Mouse (Mus musculus) brown adipose tissue, adult 24 weeks (tissue): ENCODE results near the gene Arhgap5. TPM values are rescaled to one million over a fixed set of nuclear protein-coding genes. Genes with fewer than 3 reads are reported as not detected.
A peak's percentile ranks its signal among the peaks of the same experiment; 100 is the strongest.

Source experiments
- H3K27ac ChIP-seq: fragments of 200-500 bp; replicated peaks from 2 replicates; pipeline ENCODE4 v1.5.1; 2012; ENCODE audit warnings: low read depth, mild to moderate bottlenecking, low read length
- H3K4me1 ChIP-seq: fragments of 200-500 bp; 2 replicates; pipeline ENCODE4 v1.6.1; 2012; ENCODE audit warnings: low read length, mixed read lengths; ENCODE audit not compliant: control insufficient read depth, insufficient read depth, insufficient read length
- H3K4me3 ChIP-seq: fragments of 200-500 bp; 2 replicates; pipeline ENCODE4 v1.5.1; 2012; ENCODE audit warnings: low read depth, mild to moderate bottlenecking, low read length, moderate library complexity; ENCODE audit not compliant: insufficient read depth
- polyA plus RNA-seq: library from polyadenylated mRNA; stranded (reverse); fragments of >200 nt; gene quantifications from 2 replicates; pipeline ENCODE4 v1.2.4, GENCODE M21; 2012; ENCODE audit not compliant: missing spikeins, insufficient read depth, insufficient read length

Gene Arhgap5
- polyA plus RNA-seq, 1 experiment = 97.3 TPM

GRCm38 (mm10) chr12:52602471-52602870 is 98.7 kb downstream of the Arhgap5 start:
- H3K4me1 ChIP-seq = no peaks in the 10 kb centered on the region
- peak overlapping the region; percentile 92 for H3K4me3 ChIP-seq
- H3K27ac ChIP-seq = 0 out of 2 replicates have a peak overlapping the region, but pooled peaks have one; percentile 13

- Histone ChIP-seq H3K4me3 (peak overlapping the region; percentile 92), H3K27ac (peak overlapping the region; percentile 98), H3K4me1 (no peaks in the 10 kb centered on the region)
These were observed 99.3 kb downstream of the Arhgap5 start for GRCm38 (mm10) chr12:52602883-52603694.

GRCm38 (mm10) chr12:52603695-52604255 is 100.0 kb downstream of the Arhgap5 start:
- H3K4me1 ChIP-seq = no peaks in the 10 kb centered on the region

DNA sequence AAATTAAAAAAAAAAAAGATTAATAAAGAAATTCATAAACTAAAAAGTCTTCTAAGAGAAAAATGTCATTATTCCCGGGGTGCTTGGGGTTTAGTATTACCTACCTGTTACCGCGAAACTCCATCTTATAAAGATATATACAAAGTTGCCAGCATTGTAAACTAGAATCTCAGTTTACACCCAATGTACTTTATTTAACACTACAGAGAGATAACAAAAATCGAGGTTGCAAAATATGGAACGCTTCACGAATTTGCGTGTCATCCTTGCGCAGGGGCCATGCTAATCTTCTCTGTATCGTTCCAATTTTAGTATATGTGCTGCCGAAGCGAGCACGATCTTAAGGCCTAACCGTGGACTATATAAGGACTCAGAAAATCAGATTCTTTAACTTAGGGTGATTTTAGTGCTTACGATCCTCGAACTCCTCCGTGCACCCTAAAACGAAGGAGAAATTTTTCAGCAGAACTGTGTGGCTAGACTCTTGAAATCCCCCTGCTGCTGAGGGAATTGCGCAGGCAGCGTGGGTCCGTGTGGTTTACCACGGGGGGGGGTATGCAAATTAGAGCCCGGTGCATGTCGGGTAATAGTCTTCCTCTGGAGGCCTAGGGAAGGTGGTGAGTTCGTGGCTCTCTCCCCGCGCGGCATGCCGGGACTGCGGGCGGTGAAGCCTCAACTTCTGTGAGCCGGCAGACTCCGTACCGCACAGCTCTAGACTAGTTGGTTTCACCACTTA is 100.7 kb downstream of the Arhgap5 start:
- no peaks in the 10 kb centered on the region for H3K4me1 ChIP-seq
- peak overlapping the region; percentile 92 for H3K4me3 ChIP-seq
- H3K27ac ChIP-seq = peak overlapping the region; percentile 86

More at GRCm38 (mm10) chr12:52603695-52604255, 100.0 kb downstream of the Arhgap5 start:
- H3K4me3 ChIP-seq = peak overlapping the region; percentile 92
- H3K27ac ChIP-seq = peak overlapping the region; percentile 98

DNA sequence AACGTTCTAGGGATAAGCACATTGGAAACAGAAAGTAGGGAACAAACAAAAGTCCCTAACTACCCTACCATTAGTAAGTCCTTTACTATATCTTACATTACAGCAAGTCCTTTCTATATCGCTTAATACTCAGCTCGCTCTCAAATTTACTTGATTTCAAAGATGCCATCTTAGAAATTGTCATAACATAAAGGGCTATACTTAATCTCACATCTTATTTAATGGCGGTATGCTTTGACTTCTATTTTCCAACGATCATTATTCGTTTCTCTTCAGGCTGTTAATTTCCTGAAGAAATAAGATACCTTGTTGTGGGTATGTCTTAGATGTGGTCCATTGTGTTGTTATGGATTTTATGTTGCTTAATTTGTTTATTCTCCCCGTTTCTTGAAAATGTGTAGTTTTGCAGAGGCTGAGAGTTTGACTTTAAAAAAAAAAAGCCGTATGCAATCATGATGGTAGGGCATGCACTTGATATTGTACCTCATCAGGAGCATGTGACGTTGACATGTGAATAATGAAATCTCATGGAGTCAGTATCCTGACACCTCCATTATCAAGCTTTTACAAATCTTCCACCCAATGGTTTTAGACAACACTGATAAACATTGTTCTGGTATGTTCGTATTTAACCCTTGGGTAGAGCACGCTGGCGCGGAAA is 101.3 kb downstream of the Arhgap5 start:
- Histone ChIP-seq H3K27ac (no peak overlapping the region), H3K4me1 (no peaks in the 10 kb centered on the region)

GRCm38 (mm10) chr12:52607411-52607810 is 103.6 kb downstream of the Arhgap5 start:
- no peaks in the 10 kb centered on the region for H3K4me1 ChIP-seq
- H3K4me3 ChIP-seq = no peak overlapping the region
- H3K27ac ChIP-seq = no peak overlapping the region

More for the DNA sequence above, 101.3 kb downstream of the Arhgap5 start:
- peak overlapping the region; percentile 49 for H3K4me3 ChIP-seq

- Histone ChIP-seq H3K27ac (no peak overlapping the region), H3K4me3 (no peak overlapping the region), H3K4me1 (no peaks in the 10 kb centered on the region)
These were observed 111.9 kb downstream of the Arhgap5 start for GRCm38 (mm10) chr12:52615703-52616102.

DNA sequence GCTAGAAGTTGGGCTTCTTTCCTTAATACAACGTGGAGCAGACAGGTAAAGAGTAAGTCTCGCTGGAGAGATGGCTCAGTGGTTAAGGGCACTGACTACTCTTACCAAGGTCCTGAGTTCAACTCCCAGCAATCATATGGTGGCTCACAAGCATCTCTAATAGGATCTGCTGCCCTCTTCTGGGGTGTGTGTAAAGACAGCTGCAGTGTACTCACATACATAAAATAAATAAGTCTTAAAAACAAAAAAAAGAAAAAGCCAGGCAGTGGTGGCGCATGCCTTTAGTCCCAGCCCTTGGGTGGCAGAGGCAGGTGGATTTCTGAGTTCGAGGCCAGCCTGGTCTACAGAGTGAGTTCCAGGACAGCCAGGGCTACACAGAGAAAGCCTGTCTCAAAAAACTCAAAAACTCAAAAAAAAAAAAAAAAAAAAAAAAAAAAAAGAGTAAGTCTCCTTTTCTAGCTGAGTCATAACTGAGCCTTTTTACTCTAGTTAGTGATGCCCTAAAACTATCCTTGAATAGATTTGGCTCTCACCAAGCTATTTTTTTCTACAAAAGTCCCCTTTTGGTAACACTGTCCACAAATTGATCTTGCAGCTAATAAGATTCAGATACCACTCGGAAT is 114.8 kb downstream of the Arhgap5 start:
- no peaks in the 10 kb centered on the region for H3K4me1 ChIP-seq
- H3K27ac ChIP-seq = no peak overlapping the region
- H3K4me3 ChIP-seq = no peak overlapping the region

DNA sequence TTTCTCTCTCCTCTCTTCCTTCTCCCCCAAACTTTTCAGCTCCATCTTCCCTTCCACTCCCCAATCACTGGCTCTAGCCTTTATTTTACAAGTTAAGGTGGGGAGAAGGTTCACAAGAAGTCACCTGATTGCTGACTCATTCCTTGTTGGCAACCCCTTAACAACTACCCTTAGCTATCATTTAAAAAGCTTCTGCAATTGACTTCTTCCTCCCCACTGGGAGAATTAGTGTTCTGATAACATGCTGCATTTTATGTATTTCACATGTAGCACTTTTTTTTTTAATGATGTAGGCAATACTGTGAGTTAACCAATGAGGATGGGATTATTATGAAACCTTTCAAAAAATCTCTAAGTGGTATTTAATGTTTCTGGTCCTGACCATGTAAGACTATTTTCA is 115.9 kb downstream of the Arhgap5 start:
- Histone ChIP-seq H3K4me3 (no peak overlapping the region), H3K4me1 (no peaks in the 10 kb centered on the region), H3K27ac (no peak overlapping the region)

Other genes with a start within 250 kb of the Arhgap5 start
- gene Akap6, start 195.4 kb downstream of the Arhgap5 start, polyA plus RNA-seq = 0.29 and 0.48 TPM in 2 replicates